Mouse (Mus musculus) adrenal gland, adult 2 months (tissue): ENCODE data around the gene Ucp3. TPM values are rescaled to one million over a fixed set of nuclear protein-coding genes. Genes with fewer than 3 reads are reported as not detected.

Experiments
- DNase-seq: peaks from one replicate; pipeline ENCODE4 v3.0.0; 2021
- polyA plus RNA-seq: library from polyadenylated mRNA; depleted of rRNA; stranded (reverse); fragments of >200 nt; gene quantifications from 2 replicates; pipeline ENCODE4 v1.2.3, GENCODE M21; 2012
- total RNA-seq, 2 experiments: library from RNA; stranded (reverse); gene quantifications; 2 replicates each; pipeline ENCODE4 v1.2.3; 2021

The Ucp3 gene
- total and polyA plus RNA-seq, 3 experiments = 17.0 to 58.7 (median 22.7) TPM

DNA sequence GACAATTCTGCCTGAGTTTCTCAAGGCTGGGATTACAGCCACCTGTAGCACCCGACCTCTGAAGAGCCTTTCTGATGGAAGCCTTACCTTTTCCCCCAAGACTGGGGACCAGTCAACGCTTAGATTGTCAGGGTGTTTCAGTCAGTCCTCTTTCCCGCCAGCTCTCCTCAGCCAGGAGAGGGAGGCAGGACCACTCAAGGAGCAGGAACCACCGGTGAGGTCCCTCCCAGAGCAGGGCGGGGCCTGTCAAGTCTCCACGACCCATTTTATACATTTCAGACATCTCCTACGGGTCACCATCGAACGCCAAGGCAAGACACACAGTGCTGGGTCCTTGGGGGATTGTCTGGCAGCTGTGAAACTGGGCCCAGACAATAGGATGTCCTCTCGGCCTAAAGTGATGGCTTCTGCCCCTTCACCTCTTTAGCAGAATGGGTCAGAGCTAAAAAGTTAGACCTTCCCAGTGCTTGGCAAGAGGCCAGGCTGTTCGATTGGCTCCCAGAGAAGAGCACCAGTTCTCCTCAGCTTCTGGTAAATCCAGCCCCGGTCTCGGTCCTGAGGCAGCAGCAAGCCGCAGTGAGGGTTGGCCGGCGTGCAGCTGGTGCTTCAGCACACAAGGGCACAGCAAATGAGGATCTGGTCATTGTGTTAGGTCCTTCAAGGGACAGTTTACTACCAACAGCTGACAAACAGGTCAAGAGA is 27.6 kb downstream of the Ucp3 start:
- DNase-seq = no peak

DNA sequence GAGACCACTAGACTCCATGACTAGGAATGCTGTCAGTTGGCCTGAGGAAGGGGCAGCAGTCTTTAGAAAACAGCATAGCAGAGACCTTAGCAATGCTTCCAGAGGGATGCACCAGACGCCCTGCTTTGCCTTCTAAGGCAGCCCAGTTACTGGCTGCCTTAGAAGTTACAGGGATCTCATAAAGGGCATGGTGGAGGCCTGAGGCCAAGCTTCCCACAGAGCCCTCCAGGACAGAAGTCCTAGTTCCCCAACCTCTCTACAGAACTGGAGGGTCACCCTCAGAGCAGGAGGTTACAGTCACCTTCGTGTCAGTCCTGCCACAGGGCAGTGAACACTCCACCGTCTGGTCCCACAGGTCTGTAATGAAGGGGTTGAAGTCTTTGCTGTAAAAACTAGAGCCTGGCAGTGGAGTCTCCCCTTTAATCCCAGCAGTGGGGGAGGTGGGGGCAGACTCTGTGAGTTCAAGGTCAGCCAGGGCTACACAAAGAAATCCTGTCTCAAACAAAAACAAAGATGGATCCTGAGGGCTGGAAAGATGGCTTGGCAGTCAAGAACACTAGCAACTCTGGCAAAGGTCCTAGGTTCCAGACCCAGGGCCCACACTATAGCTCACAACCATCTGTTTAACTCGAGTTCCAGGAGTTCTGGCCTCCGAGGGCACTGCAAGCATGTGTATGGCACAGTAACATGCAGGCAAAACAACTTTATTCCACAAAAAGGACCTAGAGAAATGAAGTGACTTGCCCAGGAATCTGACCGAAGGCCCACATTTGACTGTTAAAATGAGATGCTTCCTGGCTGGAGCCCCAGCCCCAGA is 28.4 kb downstream of the Ucp3 start:
- DNase-seq = no peak

DNA sequence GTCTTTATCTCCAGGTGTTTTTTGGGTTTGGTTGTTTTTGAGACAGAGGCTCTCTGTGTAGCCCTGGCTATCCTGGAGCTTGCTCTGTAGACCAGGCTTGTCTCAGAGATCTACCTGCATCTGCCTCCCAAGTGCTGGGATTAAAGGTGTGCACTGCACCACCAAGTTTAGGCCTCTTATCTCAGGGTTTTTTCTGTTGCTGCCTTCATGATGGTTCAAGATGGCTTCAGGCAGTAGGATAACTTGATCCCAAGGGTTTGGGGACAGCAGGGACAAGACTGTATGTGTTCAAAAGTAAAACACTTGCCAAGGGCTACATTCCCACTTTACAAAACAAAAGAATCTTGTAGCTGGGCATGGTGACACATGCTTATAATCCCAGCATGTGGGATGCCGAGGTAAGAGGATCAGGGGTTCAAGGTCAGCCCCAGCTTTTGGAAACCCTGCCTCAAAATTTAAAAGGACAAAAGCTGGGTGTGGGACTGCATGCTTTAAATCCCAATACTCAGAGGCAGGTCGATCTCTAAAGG is 29.1 kb downstream of the Ucp3 start:
- DNase-seq = no peak

DNA sequence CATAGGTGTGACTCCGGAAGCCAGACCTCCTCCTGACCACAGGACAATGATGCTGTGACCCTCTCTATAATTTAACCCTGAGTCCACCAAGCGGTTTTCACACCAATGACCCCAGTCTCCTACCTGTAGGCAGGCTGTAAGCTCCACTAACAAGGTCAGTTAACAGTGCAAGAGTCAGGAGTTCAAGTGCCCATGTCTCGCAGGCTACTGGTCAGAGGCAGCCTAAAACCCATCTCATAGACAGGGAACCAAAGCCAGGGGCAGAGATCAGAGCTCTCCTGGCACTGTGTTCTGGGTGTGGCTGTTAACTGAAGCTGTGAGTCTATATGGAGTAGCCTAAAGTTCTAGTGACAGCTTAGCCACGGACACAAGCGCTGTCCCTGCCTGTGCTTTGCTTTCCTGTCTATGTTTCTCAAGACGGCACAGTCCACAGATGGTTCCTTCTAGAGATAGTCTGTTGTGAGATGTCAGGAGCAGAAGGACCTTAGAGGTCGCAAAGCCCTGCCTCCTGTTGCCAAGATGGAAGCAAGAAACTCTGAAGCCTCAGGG is 29.7 kb downstream of the Ucp3 start:
- DNase-seq = no peak

DNA sequence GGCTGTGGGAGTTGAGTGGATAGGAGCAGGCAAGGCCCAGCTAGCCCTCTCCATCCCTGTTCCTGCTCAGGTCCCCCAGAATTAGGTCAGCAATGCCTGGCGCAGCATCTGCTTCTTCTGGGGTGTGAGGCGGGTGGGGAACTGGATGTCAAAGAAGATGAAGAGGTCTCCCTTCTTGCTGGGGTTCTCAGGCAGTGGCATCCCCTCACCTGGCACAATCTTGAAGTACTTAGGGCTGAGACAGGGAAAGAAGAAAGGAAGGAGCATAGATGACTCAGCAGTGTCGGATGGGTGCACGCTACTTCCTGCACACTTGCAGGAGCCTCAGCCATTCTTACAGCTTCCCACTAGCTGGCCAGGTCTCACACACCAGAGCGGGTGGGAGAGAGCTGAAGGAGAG is 30.3 kb downstream of the Ucp3 start:
- no peak for DNase-seq

DNA sequence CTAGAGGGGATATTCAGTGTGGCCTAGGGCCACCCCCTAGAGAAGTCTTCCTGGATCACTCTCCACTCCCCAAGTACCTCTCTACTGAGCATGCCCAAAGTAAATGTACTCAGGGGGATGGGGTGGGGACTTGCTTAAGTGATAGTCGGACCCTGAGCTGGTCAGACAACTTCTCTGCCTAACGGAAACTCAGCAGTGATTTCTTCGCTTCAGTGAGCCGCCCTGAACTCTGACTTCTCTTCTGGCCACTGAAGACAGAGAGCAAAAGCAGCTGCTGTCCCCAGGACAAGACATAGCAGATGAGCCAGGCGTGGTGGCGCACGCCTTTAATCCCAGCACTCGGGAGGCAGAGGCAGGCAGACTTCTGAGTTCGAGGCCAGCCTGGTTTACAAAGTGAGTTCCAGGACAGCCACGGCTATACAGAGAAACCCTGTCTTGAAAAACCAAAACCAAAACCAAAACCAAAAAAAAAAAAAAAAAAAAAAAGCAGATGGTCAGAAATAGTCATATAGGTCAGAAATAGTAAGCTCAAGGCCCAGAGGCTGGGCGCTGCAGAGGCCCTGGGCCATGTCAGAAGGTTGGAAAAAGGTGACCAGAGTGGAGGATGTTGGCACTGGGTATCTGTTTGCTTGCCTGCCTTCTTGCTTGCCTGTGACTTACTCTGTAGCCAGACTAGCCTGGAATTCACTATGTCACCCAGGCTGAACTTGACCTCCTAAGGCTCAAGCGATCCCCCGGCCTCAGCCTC is 32.1 kb downstream of the Ucp3 start:
- no peak for DNase-seq

DNA sequence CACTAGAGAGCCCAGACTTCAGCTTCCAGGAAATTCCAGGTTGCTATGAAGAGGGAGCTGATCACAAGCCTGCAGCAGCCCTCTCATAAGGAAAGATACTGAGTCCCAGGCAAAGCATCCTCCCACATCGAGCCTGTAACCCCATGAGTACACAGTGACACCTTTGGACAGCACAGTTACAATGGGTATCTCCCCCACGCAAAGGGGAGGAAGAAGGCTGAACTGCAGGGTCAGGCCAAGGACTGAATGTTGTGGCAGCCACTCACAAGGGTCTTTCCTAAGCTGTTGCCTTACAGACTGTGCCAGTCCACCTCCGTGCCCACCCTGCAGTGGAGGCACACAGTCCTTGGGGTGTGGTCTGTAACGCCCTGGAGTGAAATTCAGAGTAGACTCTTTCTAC is 33.7 kb downstream of the Ucp3 start:
- DNase-seq = no peak

DNA sequence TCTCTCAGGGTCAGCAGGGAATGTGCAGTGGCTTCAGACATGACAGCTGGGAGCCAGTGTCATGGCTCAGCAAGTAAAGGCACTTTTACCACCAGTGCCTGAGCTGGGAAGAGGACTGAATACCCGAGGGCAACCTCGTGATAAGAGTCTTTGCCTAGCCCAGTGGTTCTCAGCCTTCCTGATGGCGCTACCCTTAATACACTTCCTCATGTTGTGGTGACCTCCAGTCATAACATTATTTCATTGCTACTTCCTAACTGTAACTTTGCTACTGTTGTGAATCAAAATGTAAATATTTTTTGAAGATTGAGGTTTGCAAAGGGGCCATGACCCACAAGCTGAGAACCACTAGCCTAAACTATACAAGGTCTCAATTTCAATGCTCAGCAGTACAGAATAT is 35.9 kb downstream of the Ucp3 start:
- no peak for DNase-seq

DNA sequence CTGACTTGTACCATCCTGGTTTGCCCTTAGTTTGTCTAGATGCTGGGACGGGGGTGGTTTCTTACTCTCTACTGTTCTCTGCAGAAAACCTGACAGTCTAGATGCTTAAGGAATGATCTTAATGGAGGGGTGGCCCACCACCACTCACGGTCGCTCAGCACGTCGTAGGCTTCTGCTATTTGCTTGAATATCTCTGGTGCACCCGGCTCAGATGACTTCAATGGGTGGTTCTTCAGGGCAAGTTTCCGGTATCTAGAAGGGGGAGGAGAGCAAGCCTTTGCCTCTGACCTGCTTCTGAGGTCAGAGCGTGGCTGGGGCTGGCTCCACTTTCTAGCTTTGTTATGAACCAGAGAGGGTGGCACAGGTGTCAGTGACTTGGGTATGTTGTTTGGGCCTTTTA is 38.8 kb downstream of the Ucp3 start:
- no peak for DNase-seq

DNA sequence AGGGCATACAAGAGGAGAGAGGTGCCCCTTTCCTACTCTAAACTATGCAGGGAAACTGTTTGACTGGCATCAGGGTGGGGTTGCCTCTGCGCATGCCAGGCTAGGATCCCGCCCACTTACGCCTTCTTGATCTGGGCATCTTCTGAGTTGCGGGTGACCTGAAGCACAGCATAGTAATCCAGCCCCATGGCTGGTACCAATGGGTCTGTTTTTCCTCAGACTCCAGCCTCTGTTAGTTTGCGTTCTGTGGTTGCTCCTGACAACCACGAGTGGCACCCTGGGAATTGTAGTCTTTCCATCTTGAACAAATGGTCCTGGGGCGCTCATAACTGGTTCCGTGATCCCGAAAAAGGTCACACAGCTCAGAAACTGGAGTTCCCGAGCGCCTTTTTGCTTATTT is 41.8 kb downstream of the Ucp3 start, which contains the start of gene Dnajb13:
Gene Dnajb13, minus strand, starts transcription at position 388 of the 400 bp plus-strand sequence.
- DNase-seq = no peak

DNA sequence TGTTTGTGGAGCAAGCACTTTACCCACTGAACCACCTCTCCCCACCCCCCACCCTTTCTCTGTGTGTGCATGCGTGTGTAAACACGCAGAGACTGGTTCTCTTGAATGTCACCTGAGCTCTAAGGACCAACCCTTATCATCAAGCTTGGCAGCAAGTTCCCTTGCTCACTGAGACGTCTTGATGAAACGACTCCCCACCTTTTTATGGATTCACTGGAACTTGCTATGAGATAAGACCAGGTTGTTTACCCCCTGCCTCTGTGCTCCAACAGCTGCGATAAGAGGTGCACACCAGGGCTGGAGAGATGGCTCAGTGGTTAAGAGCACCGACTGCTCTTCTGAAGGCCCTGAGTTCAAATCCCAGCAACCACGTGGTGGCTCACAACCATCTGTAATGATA is 47.4 kb downstream of the Ucp3 start:
- no peak for DNase-seq

DNA sequence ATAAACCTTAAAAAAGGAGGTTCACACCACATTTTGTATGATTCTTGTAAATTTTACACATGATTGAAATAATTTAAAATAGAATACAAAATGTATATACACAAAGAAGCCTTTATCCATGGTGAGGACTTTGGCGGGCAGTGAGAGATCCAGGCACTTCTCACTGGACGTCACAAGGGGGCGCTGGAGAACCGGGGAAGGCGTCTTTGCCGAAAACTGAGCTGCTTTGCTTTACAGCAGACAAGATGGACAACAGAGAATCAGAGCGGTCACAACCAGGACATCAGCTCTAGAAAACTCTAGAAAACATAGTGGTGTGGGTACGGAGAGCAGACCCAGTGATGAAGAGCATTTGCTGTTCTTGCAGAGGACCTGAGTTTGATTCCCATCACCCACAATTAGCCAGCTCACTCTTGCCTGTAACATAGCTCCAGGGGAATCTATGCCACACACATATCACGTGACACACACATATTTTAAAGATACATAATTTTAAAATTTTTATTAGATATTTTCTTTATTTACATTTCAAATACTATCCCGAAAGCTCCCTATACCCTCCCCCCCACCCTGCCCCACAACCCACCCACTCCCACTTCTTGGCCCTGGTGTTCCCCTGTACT is 48.0 kb downstream of the Ucp3 start:
- peak; percentile 81 for DNase-seq

DNA sequence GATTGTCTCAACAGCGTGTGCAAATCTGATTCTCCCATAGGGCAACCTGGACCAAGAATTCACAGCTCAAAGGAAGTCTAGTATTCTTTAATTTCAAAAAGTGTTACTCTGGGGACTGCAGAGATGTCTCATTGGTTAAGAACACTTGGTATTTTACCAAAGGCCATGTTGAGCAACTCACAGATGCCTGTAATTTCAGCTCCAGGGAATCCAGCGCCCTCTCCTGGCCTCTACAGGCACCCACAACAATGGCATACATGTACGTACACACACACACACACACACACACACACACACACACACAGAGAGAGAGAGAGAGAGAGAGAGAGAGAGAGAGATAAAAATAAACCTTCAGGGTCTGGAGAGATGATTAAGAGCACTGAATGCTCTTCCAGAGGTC is 49.4 kb downstream of the Ucp3 start:
- no peak for DNase-seq

DNA sequence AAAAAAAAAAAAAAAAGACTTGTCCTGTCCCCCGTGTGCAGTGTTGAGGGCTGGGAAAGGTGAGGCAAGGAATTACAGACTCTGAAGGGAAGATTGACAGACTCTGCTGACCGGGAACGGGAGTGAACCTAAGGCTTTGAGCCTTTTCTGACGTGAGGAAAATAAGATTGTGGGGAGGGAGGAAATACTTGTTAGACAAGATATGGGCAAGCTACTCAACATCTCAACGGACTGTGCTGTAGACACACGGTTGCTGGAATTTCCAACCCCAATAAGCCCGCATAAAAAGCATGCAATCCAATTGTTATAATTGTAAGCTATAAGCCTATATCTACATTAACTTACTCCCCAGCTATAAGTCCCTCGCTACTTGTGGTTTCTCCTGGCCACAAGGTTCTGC is 51.9 kb downstream of the Ucp3 start:
- no peak for DNase-seq

DNA sequence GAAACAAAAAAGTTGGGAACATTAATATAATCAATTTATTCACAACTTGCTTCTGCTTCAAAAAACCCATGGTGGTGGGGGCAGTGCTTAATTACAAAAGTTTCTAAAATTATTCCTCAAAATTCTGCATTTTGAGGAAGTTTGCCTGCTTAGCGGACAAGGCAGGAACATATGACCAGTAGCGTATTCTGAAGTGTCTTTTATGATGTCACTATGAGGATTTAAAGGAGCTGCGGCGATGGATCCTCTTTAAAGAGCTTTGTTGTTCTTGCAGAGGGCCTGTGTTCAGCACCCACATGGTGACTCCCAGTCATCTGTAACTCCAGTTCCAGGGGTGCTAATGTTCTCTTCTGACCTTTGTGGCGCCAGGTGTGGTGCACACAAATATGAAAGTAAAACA is 58.0 kb downstream of the Ucp3 start:
- no peak for DNase-seq

DNA sequence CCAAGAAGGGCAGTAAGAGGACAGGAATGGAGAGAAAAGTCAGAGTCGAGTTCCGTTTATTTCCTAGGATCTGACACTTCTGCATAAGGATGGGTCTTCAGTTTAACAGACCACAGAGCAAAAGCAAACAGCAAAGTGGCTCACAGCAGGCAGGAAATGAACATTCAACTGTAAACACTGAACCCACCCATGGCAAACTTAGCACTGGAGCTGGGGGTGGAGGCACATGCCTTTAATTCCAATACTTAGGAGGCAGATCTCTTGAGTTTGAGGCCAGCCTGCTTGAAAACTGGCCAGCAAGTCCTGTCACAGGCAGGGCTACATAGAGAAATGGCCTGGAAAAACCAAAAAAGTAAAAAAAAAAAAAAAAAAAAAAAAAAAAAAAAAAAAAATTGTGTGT is 60.7 kb downstream of the Ucp3 start:
- no peak for DNase-seq

DNA sequence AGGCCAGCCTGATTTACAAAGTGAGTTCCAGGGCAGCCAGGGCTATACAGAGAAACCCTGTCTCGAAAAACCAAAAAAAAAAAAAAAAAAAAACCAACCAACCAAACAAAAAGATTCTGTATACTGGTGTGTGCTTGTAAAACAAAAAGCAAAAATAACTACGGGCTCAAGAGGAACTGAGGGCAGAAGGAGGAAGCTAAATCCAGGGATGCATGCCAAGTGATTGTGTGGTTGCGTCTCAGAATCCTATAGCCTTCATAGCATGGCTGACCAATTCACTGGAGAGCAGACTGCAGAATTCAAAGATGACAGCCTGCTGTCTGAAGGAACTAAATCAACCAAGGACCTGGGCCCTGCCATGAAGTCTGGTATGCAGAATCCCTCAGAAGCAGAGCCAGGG is 61.4 kb downstream of the Ucp3 start:
- DNase-seq = no peak

DNA sequence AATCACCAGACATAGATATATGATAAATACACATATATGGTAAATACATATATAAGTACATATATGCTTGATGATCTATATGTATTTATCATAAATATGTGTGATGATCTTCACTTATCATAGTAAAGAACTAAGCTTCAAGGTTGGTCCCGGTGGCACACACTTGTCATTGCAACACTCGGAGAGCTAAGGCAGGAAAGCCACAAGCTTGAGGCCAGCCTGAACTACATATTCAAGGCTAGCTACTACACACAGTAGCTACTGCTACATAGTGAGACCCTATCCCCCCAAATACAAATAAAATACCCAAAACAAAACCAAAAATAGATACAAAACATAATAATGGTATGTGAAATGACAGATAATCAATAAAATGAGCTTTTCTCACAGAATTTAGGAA is 63.0 kb downstream of the Ucp3 start:
- no peak for DNase-seq
